8 mouse cellular contexts compared by ENCODE assay signal in genomic region chr11:96311520-96312417, GRCm38 (mm10). TPM values are rescaled to one million over a fixed set of nuclear protein-coding genes. Genes with fewer than 3 reads are reported as not detected.
DNase-seq lines count a peak whose midpoint lies in the region; ATAC-seq and TF ChIP-seq lines count a peak whose summit lies in the region.

No protein-coding gene starts in this region.

- peak; percentile 42; the same call in 1 of the 2 replicates for TF ChIP-seq CTCF in embryonic fibroblast, embryonic 13.5 days (IDR thresholded peaks at IDR 0.05; ENCODE audit: borderline replicate concordance, insufficient read depth, low read length)

- no peak overlapping the region for H3K27ac ChIP-seq in ES-E14 (ENCODE audit: insufficient read depth, low read depth, low read length, poor library complexity, severe bottlenecking)
- H3K27ac ChIP-seq in embryonic fibroblast, embryonic 13.5 days (ENCODE audit: insufficient read depth, low read length) = peak overlapping the region; percentile 68
- H3K27ac ChIP-seq in hindbrain, embryonic 11.5 days (ENCODE audit: low read depth, low read length) = peak overlapping the region; percentile 90
- H3K27ac ChIP-seq in limb, embryonic 14.5 days (replicated peaks; ENCODE audit: low read depth, low read length) = no peak overlapping the region
- H3K27ac ChIP-seq in midbrain, embryonic 15.5 days = no peak overlapping the region

- peaks cover 93% of the 10 kb centered on the region for H3K27me3 ChIP-seq in hindbrain, embryonic 11.5 days (ENCODE audit: control insufficient read depth, insufficient read depth, low read length)
- peaks cover 100% of the 10 kb centered on the region for H3K27me3 ChIP-seq in limb, embryonic 14.5 days (ENCODE audit: control insufficient read depth, insufficient read depth, low read length)
- peaks cover 100% of the 10 kb centered on the region for H3K27me3 ChIP-seq in midbrain, embryonic 15.5 days (replicated peaks)

- in situ Hi-C loops in ES-E14 (cut with MboI; ENCODE audit: low sequenced_read_pairs in 2 of 2, unreplicated experiment in 2 of 2) = no loop called here

- peak; percentile 88 for DNase-seq in A20 (ENCODE audit: low read depth, low spot score)
- DNase-seq in ES-E14 (ENCODE audit: low read depth, low spot score) = peak; percentile 72
- peak; percentile 66 for DNase-seq in hindbrain, embryonic 11.5 days (ENCODE audit: low spot score)
- peak; percentile 82 for DNase-seq in limb, embryonic 14.5 days (ENCODE audit: low spot score)
- DNase-seq in thymus, postnatal 25 days = peak; percentile 64
- DNase-seq in layer of hippocampus, adult 11-12 months (ENCODE audit: low spot score) = no peak

- H3K9me3 ChIP-seq in ES-E14 (ENCODE audit: control insufficient read depth, insufficient read depth, low read depth, low read length) = no peaks in the 10 kb centered on the region
- no peaks in the 10 kb centered on the region for H3K9me3 ChIP-seq in hindbrain, embryonic 11.5 days (ENCODE audit: control insufficient read depth, low read length)
- H3K9me3 ChIP-seq in limb, embryonic 14.5 days (ENCODE audit: control insufficient read depth, low read length) = no peaks in the 10 kb centered on the region
- H3K9me3 ChIP-seq in midbrain, embryonic 15.5 days = no peaks in the 10 kb centered on the region

- WGBS in hindbrain, embryonic 11.5 days = 1% methylated on average over 30 of the region's 31 CpGs
- 1% methylated on average over 31 of the region's 31 CpGs for WGBS in limb, embryonic 14.5 days
- WGBS in midbrain, embryonic 15.5 days = under 1% methylated on average over 31 of the region's 31 CpGs

- peak overlapping the region; percentile 64 for H3K4me2 ChIP-seq in hindbrain, embryonic 11.5 days (replicated peaks; ENCODE audit: low read depth, low read length)
- H3K4me2 ChIP-seq in limb, embryonic 14.5 days (replicated peaks; ENCODE audit: low read depth, low read length, severe bottlenecking) = peak overlapping the region; percentile 31
- no peak overlapping the region for H3K4me2 ChIP-seq in midbrain, embryonic 15.5 days

- peak; percentile 71 for ATAC-seq in hindbrain, embryonic 11.5 days (ENCODE audit: low FRiP score)
- ATAC-seq in limb, embryonic 14.5 days (ENCODE audit: low FRiP score, low read depth) = peak; percentile 84
- 0 out of 2 replicates have a peak, but pooled peaks have one; percentile 72 for ATAC-seq in midbrain, embryonic 15.5 days (replicated peaks)

- H3K9ac ChIP-seq in ES-E14 (ENCODE audit: insufficient read depth, low read depth, low read length, poor library complexity, severe bottlenecking) = no peak overlapping the region
- H3K9ac ChIP-seq in hindbrain, embryonic 11.5 days (ENCODE audit: low read depth, low read length) = peak overlapping the region; percentile 49
- no peak overlapping the region for H3K9ac ChIP-seq in limb, embryonic 14.5 days (ENCODE audit: low read depth, low read length, severe bottlenecking)
- no peak overlapping the region for H3K9ac ChIP-seq in midbrain, embryonic 15.5 days

- no peaks in the 10 kb centered on the region for H3K36me3 ChIP-seq in ES-E14 (ENCODE audit: control insufficient read depth, insufficient read depth, low read length, poor library complexity, severe bottlenecking)
- no peaks in the 10 kb centered on the region for H3K36me3 ChIP-seq in hindbrain, embryonic 11.5 days (ENCODE audit: control insufficient read depth, insufficient read depth, low read length)
- no peaks in the 10 kb centered on the region for H3K36me3 ChIP-seq in limb, embryonic 14.5 days (ENCODE audit: control insufficient read depth, insufficient read depth, low read length)
- no peaks in the 10 kb centered on the region for H3K36me3 ChIP-seq in midbrain, embryonic 15.5 days (replicated peaks)

- TF ChIP-seq POLR2A in embryonic fibroblast, embryonic 13.5 days (IDR thresholded peaks at IDR 0.05; ENCODE audit: low read depth, low read length) = no peak
- TF ChIP-seq POLR2A in limb, embryonic 14.5 days (IDR thresholded peaks at IDR 0.05; ENCODE audit: borderline replicate concordance, extremely low read depth, insufficient read depth, insufficient read length) = no peak

- H3K4me3 ChIP-seq in ES-E14 (ENCODE audit: insufficient read depth in 1 of 2, low read depth in 1 of 2, low read length in 2 of 2, poor library complexity in 1 of 2, severe bottlenecking in 1 of 2) = no peak overlapping the region
- H3K4me3 ChIP-seq in embryonic fibroblast, embryonic 13.5 days (ENCODE audit: insufficient read depth, low read length) = peak overlapping the region; percentile 31
- H3K4me3 ChIP-seq in hindbrain, embryonic 11.5 days (ENCODE audit: low read depth, low read length) = peak overlapping the region; percentile 14
- H3K4me3 ChIP-seq in limb, embryonic 14.5 days (replicated peaks; ENCODE audit: low read length) = peak overlapping the region; percentile 25
- 0 out of 2 replicates have a peak overlapping the region, but pooled peaks have one; percentile 1 for H3K4me3 ChIP-seq in midbrain, embryonic 15.5 days

- peaks cover 0 to 6% of the 10 kb centered on the region in 2 experiments; a peak in 2 of 4 replicates for H3K4me1 ChIP-seq in ES-E14 (ENCODE audit: control insufficient read depth in 2 of 2, insufficient read depth in 2 of 2, low read length in 2 of 2, poor library complexity in 1 of 2)
- H3K4me1 ChIP-seq in embryonic fibroblast, embryonic 13.5 days (ENCODE audit: control insufficient read depth, insufficient read depth, low read length) = no peaks in the 10 kb centered on the region
- no peaks in the 10 kb centered on the region for H3K4me1 ChIP-seq in hindbrain, embryonic 11.5 days (replicated peaks; ENCODE audit: control insufficient read depth, insufficient read depth, low read length)
- no peaks in the 10 kb centered on the region for H3K4me1 ChIP-seq in limb, embryonic 14.5 days (ENCODE audit: control insufficient read depth, insufficient read depth, low read length)
- no peaks in the 10 kb centered on the region for H3K4me1 ChIP-seq in midbrain, embryonic 15.5 days

TF ChIP-seq in ES-E14, 5 proteins besides CTCF, POLR2A, EP300 and RAD21:
- no peak for TF ChIP-seq CHD2 (IDR thresholded peaks at IDR 0.05; ENCODE audit: low read depth, low read length)
- TF ChIP-seq ZC3H11A (IDR thresholded peaks at IDR 0.05; ENCODE audit: borderline replicate concordance, low read depth, low read length) = no peak; the same call in 1 of the 2 replicates
- no peak for TF ChIP-seq MAFK (IDR thresholded peaks at IDR 0.05; ENCODE audit: insufficient read depth, low read depth, low read length)
- no peak for TF ChIP-seq ZNF384 (IDR thresholded peaks at IDR 0.05; ENCODE audit: low read depth, low read length)
- no peak for TF ChIP-seq HCFC1 (IDR thresholded peaks at IDR 0.05; ENCODE audit: borderline replicate concordance, insufficient read depth, low read length)

RNA-seq across cellular contexts. Expression of gene Hoxb4, which starts 6.3 kb away (rescaled TPM):
- total RNA-seq in ES-E14 (2012; rRNA removed) = 0.21 and 1.2 TPM in 2 replicates
- 8.3 and 10.4 TPM in 2 replicates for polyA plus RNA-seq in embryonic fibroblast, embryonic 13.5 days (2011; ENCODE audit: insufficient read length, low read depth, missing spikeins)
- polyA plus RNA-seq in hindbrain, embryonic 11.5 days (2014; fragmentation: Nextera tagmentation; extraction: Ambion mirVana) = 3.5 and 5.1 TPM in 2 replicates
- polyA plus RNA-seq in limb, embryonic 14.5 days (2012; rRNA removed) = 2.3 and 2.5 TPM in 2 replicates
- polyA plus RNA-seq in limb, embryonic 14.5 days (2014; fragmentation: Nextera tagmentation; extraction: Ambion mirVana) = 0.17 and 0.28 TPM in 2 replicates
- polyA plus RNA-seq in midbrain, embryonic 15.5 days (2015; fragmentation: Nextera tagmentation; extraction: Ambion mirVana) = not detected in 2 replicates

RNA-seq across cellular contexts. Expression of gene Hoxb5, which starts 8.6 kb away (rescaled TPM):
- total RNA-seq in ES-E14 (2012; rRNA removed) = 0.09 and 0.16 TPM in 2 replicates
- 4.1 and 5.9 TPM in 2 replicates for polyA plus RNA-seq in embryonic fibroblast, embryonic 13.5 days (2011; ENCODE audit: insufficient read length, low read depth, missing spikeins)
- polyA plus RNA-seq in hindbrain, embryonic 11.5 days (2014; fragmentation: Nextera tagmentation; extraction: Ambion mirVana) = 33.1 and 42.5 TPM in 2 replicates
- 1.8 TPM in 2 replicates for polyA plus RNA-seq in limb, embryonic 14.5 days (2012; rRNA removed)
- 0.51 and 0.85 TPM in 2 replicates for polyA plus RNA-seq in limb, embryonic 14.5 days (2014; fragmentation: Nextera tagmentation; extraction: Ambion mirVana)
- polyA plus RNA-seq in midbrain, embryonic 15.5 days (2015; fragmentation: Nextera tagmentation; extraction: Ambion mirVana) = 0.09 and 0.70 TPM in 2 replicates

RNA-seq across cellular contexts. Expression of gene Hoxb3, which starts 11.4 kb away (rescaled TPM):
- total RNA-seq in ES-E14 (2012; rRNA removed) = 0.54 TPM in 1 of 2 replicates, not detected in the other
- polyA plus RNA-seq in embryonic fibroblast, embryonic 13.5 days (2011; ENCODE audit: insufficient read length, low read depth, missing spikeins) = 19.1 and 21.9 TPM in 2 replicates
- polyA plus RNA-seq in hindbrain, embryonic 11.5 days (2014; fragmentation: Nextera tagmentation; extraction: Ambion mirVana) = 10.5 and 13.1 TPM in 2 replicates
- 4.9 and 5.4 TPM in 2 replicates for polyA plus RNA-seq in limb, embryonic 14.5 days (2012; rRNA removed)
- 0.18 and 0.69 TPM in 2 replicates for polyA plus RNA-seq in limb, embryonic 14.5 days (2014; fragmentation: Nextera tagmentation; extraction: Ambion mirVana)
- polyA plus RNA-seq in midbrain, embryonic 15.5 days (2015; fragmentation: Nextera tagmentation; extraction: Ambion mirVana) = 0.15 TPM in 1 of 2 replicates, not detected in the other

RNA-seq across cellular contexts. Expression of gene Hoxb6, which starts 19.5 kb away (rescaled TPM):
- total RNA-seq in ES-E14 (2012; rRNA removed) = 0.22 and 0.26 TPM in 2 replicates
- polyA plus RNA-seq in embryonic fibroblast, embryonic 13.5 days (2011; ENCODE audit: insufficient read length, low read depth, missing spikeins) = 9.6 and 14.1 TPM in 2 replicates
- 15.9 and 38.5 TPM in 2 replicates for polyA plus RNA-seq in hindbrain, embryonic 11.5 days (2014; fragmentation: Nextera tagmentation; extraction: Ambion mirVana)
- 2.2 and 2.8 TPM in 2 replicates for polyA plus RNA-seq in limb, embryonic 14.5 days (2012; rRNA removed)
- polyA plus RNA-seq in limb, embryonic 14.5 days (2014; fragmentation: Nextera tagmentation; extraction: Ambion mirVana) = 0.30 and 0.61 TPM in 2 replicates
- polyA plus RNA-seq in midbrain, embryonic 15.5 days (2015; fragmentation: Nextera tagmentation; extraction: Ambion mirVana) = 0.13 and 0.34 TPM in 2 replicates

RNA-seq across cellular contexts. Expression of gene Hoxb7, which starts 25.3 kb away (rescaled TPM):
- 0.98 TPM in 1 of 2 replicates, not detected in the other for total RNA-seq in ES-E14 (2012; rRNA removed)
- 13.1 and 22.5 TPM in 2 replicates for polyA plus RNA-seq in embryonic fibroblast, embryonic 13.5 days (2011; ENCODE audit: insufficient read length, low read depth, missing spikeins)
- 4.0 and 11.2 TPM in 2 replicates for polyA plus RNA-seq in hindbrain, embryonic 11.5 days (2014; fragmentation: Nextera tagmentation; extraction: Ambion mirVana)
- polyA plus RNA-seq in limb, embryonic 14.5 days (2012; rRNA removed) = 2.0 and 2.7 TPM in 2 replicates
- polyA plus RNA-seq in limb, embryonic 14.5 days (2014; fragmentation: Nextera tagmentation; extraction: Ambion mirVana) = 2.2 and 4.4 TPM in 2 replicates
- not detected in 2 replicates for polyA plus RNA-seq in midbrain, embryonic 15.5 days (2015; fragmentation: Nextera tagmentation; extraction: Ambion mirVana)

Comparison
In these comparisons a context has a peak if more than half of its experiments do, and no peak if none do; other contexts are left out.
1. H3K27ac ChIP-seq: peak in embryonic fibroblast, embryonic 13.5 days (single experiment) and hindbrain, embryonic 11.5 days (single experiment); none in ES-E14 (single experiment), limb, embryonic 14.5 days (single experiment) and midbrain, embryonic 15.5 days (single experiment).
2. H3K4me3 ChIP-seq: peak in embryonic fibroblast, embryonic 13.5 days (single experiment), hindbrain, embryonic 11.5 days (single experiment), limb, embryonic 14.5 days (single experiment) and midbrain, embryonic 15.5 days (single experiment); none in ES-E14 (0 of 2).
3. Peak in every context shown above with its lines, with median percentiles within 50 percentile points of each other: ATAC-seq.